Mouse (Mus musculus) lung, postnatal 0 days (tissue): ENCODE measurements around the gene Foxa2.

Experiments used
- CTCF ChIP-seq: IDR thresholded peaks from 2 replicates; pipeline ENCODE4 v1.5.1; 2016; ENCODE audit warnings: antibody characterized with exemption, mild to moderate bottlenecking
- EP300 ChIP-seq: IDR thresholded peaks from 2 replicates; pipeline ENCODE4 v1.6.1; 2016; ENCODE audit warnings: antibody characterized with exemption, mild to moderate bottlenecking, control low read depth

GRCm38 (mm10) chr2:148045937-148046798 is 601 bp downstream of the Foxa2 start:
- TF ChIP-seq CTCF (no peak), EP300 (no peak)
